Mouse (Mus musculus) stomach, embryonic 14.5 days (tissue): ENCODE results near the gene Elfn2. TPM values are rescaled to one million over a fixed set of nuclear protein-coding genes. Genes with fewer than 3 reads are reported as not detected.
A peak's percentile ranks its signal among the peaks of the same experiment; 100 is the strongest.

Experiments
- ATAC-seq: fragments of 200-750 bp; cut with Nextera tagmentation; 2 replicates; pipeline ENCODE4 v1.8.0; 2017; ENCODE audit warnings: low read depth, moderate TSS enrichment; ENCODE audit not compliant: insufficient number of reproducible peaks, insufficient read depth, low FRiP score
- H3K27ac ChIP-seq: fragments of 300-500 bp; sonication (generic); 2 replicates; pipeline ENCODE4 v1.5.1; 2014; ENCODE audit warnings: mild to moderate bottlenecking, low read length, moderate library complexity, mixed read lengths
- H3K27me3 ChIP-seq: fragments of 300-500 bp; sonication (generic); 2 replicates; pipeline ENCODE4 v1.6.1; 2014; ENCODE audit warnings: low read length, control low read depth, mixed read lengths; ENCODE audit not compliant: control insufficient read depth, insufficient read depth
- H3K36me3 ChIP-seq: fragments of 300-500 bp; sonication (generic); 2 replicates; pipeline ENCODE4 v1.6.1; 2014; ENCODE audit warnings: mild to moderate bottlenecking, control low read depth, low read length, moderate library complexity, mixed read lengths; ENCODE audit not compliant: control insufficient read depth, insufficient read depth
- H3K4me1 ChIP-seq: fragments of 300-500 bp; sonication (generic); 2 replicates; pipeline ENCODE4 v1.6.1; 2014; ENCODE audit warnings: low read length, control low read depth, mixed read lengths; ENCODE audit not compliant: control insufficient read depth, insufficient read depth
- H3K4me2 ChIP-seq: fragments of 300-500 bp; sonication (generic); replicated peaks from 2 replicates; pipeline ENCODE4 v1.6.1; 2014; ENCODE audit warnings: low read depth, low read length, control low read depth
- H3K4me3 ChIP-seq: fragments of 300-500 bp; sonication (generic); 2 replicates; pipeline ENCODE4 v1.5.1; 2014; ENCODE audit warnings: low read depth, low read length, control low read depth
- H3K9ac ChIP-seq: fragments of 300-500 bp; sonication (generic); replicated peaks from 2 replicates; pipeline ENCODE4 v1.6.1; 2014; ENCODE audit warnings: low read depth, mild to moderate bottlenecking, control low read depth, low read length, moderate library complexity, mixed read lengths
- H3K9me3 ChIP-seq: fragments of 300-500 bp; sonication (generic); 2 replicates; pipeline ENCODE4 v1.6.1; 2016; ENCODE audit warnings: low read depth, low read length, control low read depth; ENCODE audit not compliant: control insufficient read depth
- WGBS: fragments of 180-500 bp; shearing (Covaris S2); extraction: QIAGEN DNeasy Blood & Tissue Kit; methylation state at CpG from one replicate; pipeline ENCODE4 v1.1.7; 2014; 5-methylcytosine and 5-hydroxymethylcytosine counted together
- polyA plus RNA-seq: library from polyadenylated mRNA; unstranded; fragments of >200 nt; fragmentation: Nextera tagmentation; extraction: Ambion mirVana; gene quantifications from 2 replicates; pipeline ENCODE4 v1.2.1, GENCODE M21; 2014

Gene Elfn2
- polyA plus RNA-seq, 1 experiment from 2014 or later, result not detected

- Histone ChIP-seq H3K9me3 (no peaks in the 10 kb centered on the region), H3K36me3 (no peaks in the 10 kb centered on the region), H3K27me3 (peaks cover 75% of the 10 kb centered on the region), H3K4me3 (no peak overlapping the region), H3K4me2 (no peak overlapping the region), H3K27ac (no peak overlapping the region), H3K9ac (no peak overlapping the region), H3K4me1 (peaks cover 9% of the 10 kb centered on the region; the same call in 1 of the 2 replicates)
- 49% methylated on average over 5 of the region's 5 CpGs for WGBS
- no peak for ATAC-seq
These were observed 2.7 kb downstream of the Elfn2 start for GRCm38 (mm10) chr15:78715856-78716255.

DNA sequence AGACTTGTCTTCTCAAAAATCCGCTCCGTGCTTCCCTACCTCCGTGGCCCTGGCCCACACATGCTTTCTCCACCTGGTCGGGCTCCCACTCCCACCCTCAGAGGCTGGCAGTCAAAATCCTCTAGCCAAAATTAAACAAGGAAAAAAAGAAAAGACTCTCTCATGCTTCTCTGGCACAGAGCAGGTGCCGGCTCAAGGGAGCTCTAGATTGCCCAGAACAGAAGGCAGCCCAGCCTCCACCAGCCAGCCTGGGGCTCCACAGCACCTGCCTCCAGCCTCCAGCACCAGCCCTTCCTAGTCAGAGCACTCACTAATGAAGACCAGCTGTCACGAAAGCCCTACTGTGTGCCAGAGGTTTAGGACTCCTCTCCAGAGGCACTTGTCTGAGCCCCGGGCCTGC lies 4.8 kb downstream of the Elfn2 start:
- H3K4me3 ChIP-seq, result no peak overlapping the region
- no peaks in the 10 kb centered on the region for H3K9me3 ChIP-seq
- 80% methylated on average over 7 of the region's 7 CpGs for WGBS
- no peak overlapping the region for H3K4me2 ChIP-seq
- H3K36me3 ChIP-seq, result no peaks in the 10 kb centered on the region
- no peak for ATAC-seq
- H3K4me1 ChIP-seq, result peaks cover 5% of the 10 kb centered on the region; the same call in 1 of the 2 replicates
- no peak overlapping the region for H3K9ac ChIP-seq
- no peak overlapping the region for H3K27ac ChIP-seq
- peaks cover 59% of the 10 kb centered on the region for H3K27me3 ChIP-seq

- no peaks in the 10 kb centered on the region for H3K36me3 ChIP-seq
- peak overlapping the region; percentile 34 for H3K4me2 ChIP-seq
- H3K4me3 ChIP-seq, result peak overlapping the region; percentile 9; the same call in 1 of the 2 replicates
- H3K4me1 ChIP-seq, result no peaks in the 10 kb centered on the region
- ATAC-seq, result no peak
- H3K9me3 ChIP-seq, result no peaks in the 10 kb centered on the region
- H3K27me3 ChIP-seq, result peaks cover 48% of the 10 kb centered on the region
- 8% methylated on average over 51 of the region's 53 CpGs for WGBS
- H3K27ac ChIP-seq, result no peak overlapping the region
- H3K9ac ChIP-seq, result no peak overlapping the region
These were observed 6.0 kb downstream of the Elfn2 start for GRCm38 (mm10) chr15:78712335-78713258.

GRCm38 (mm10) chr15:78711935-78712334 lies 6.6 kb downstream of the Elfn2 start:
- H3K36me3 ChIP-seq, result no peaks in the 10 kb centered on the region
- no peak overlapping the region for H3K4me3 ChIP-seq
- H3K9ac ChIP-seq, result no peak overlapping the region
- H3K27ac ChIP-seq, result no peak overlapping the region
- ATAC-seq, result no peak
- peaks cover 42% of the 10 kb centered on the region for H3K27me3 ChIP-seq
- no peaks in the 10 kb centered on the region for H3K9me3 ChIP-seq
- no peak overlapping the region for H3K4me2 ChIP-seq
- no peaks in the 10 kb centered on the region for H3K4me1 ChIP-seq
- 72% methylated on average over 7 of the region's 7 CpGs for WGBS

- peaks cover 31% of the 10 kb centered on the region for H3K27me3 ChIP-seq
- no peak overlapping the region for H3K9ac ChIP-seq
- ATAC-seq, result no peak
- no peak overlapping the region for H3K4me3 ChIP-seq
- 43% methylated on average over 6 of the region's 6 CpGs for WGBS
- no peaks in the 10 kb centered on the region for H3K9me3 ChIP-seq
- H3K27ac ChIP-seq, result no peak overlapping the region
- no peaks in the 10 kb centered on the region for H3K4me1 ChIP-seq
- no peaks in the 10 kb centered on the region for H3K36me3 ChIP-seq
- H3K4me2 ChIP-seq, result no peak overlapping the region
These were observed 7.9 kb downstream of the Elfn2 start for GRCm38 (mm10) chr15:78710634-78711033.

DNA sequence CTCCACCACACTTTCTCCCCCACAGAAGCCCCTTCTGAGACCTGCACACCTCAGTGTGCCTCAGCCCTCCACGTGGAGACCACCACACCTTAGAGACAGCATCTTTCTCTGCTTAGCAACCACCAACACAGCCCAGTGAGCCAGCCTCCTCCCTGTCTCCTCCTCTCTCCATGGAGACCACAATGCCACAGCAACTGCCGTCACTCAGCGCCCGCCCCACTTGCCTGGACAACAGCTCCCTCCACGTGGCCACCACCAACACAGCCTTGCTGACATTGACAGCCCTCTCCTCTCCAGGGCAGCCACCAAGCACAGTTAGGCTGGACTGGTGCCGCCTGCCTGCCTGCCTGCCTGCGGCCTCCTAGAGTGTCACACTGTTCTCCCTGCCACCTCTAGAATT lies 8.8 kb downstream of the Elfn2 start:
- no peaks in the 10 kb centered on the region for H3K9me3 ChIP-seq
- no peak overlapping the region for H3K4me2 ChIP-seq
- ATAC-seq, result no peak
- no peak overlapping the region for H3K27ac ChIP-seq
- H3K4me1 ChIP-seq, result no peaks in the 10 kb centered on the region
- H3K27me3 ChIP-seq, result peaks cover 25% of the 10 kb centered on the region
- H3K4me3 ChIP-seq, result no peak overlapping the region
- WGBS, result 33% methylated on average over 7 of the region's 7 CpGs
- no peaks in the 10 kb centered on the region for H3K36me3 ChIP-seq
- no peak overlapping the region for H3K9ac ChIP-seq

DNA sequence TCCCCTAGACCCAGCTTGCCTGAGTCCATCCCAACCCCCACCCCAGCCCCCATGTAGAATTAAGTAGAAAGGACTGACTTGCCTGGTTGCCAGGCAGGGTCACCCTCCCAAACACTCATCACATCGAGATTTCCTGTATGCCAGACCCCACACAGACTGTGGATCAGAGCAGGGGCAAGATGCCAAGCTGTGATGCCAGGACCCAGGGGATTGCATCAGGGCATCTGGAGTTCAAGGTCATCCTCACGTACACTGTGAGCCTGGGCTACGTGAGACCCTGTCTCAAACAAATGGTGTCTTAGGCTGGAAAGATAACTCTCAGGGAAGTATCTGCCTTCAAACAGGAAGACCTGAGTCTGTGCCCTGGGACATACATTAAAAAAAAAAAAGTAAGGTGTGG lies 11.9 kb downstream of the Elfn2 start:
- WGBS, result 52% methylated on average over 3 of the region's 3 CpGs
- no peaks in the 10 kb centered on the region for H3K9me3 ChIP-seq
- H3K27ac ChIP-seq, result no peak overlapping the region
- H3K4me1 ChIP-seq, result no peaks in the 10 kb centered on the region
- no peaks in the 10 kb centered on the region for H3K36me3 ChIP-seq
- H3K27me3 ChIP-seq, result peaks cover 3% of the 10 kb centered on the region
- no peak overlapping the region for H3K4me3 ChIP-seq
- no peak overlapping the region for H3K9ac ChIP-seq
- no peak overlapping the region for H3K4me2 ChIP-seq
- ATAC-seq, result no peak

- H3K4me3 ChIP-seq, result no peak overlapping the region
- H3K4me2 ChIP-seq, result no peak overlapping the region
- ATAC-seq, result no peak
- WGBS, result 54% methylated on average over 4 of the region's 4 CpGs
- no peak overlapping the region for H3K9ac ChIP-seq
- H3K27ac ChIP-seq, result no peak overlapping the region
- H3K9me3 ChIP-seq, result no peaks in the 10 kb centered on the region
- H3K27me3 ChIP-seq, result no peaks in the 10 kb centered on the region
- no peaks in the 10 kb centered on the region for H3K36me3 ChIP-seq
- no peaks in the 10 kb centered on the region for H3K4me1 ChIP-seq
These were observed 13.7 kb downstream of the Elfn2 start for GRCm38 (mm10) chr15:78704824-78705223.
